Mouse (Mus musculus): ENCODE measurements around the gene Tctex1d2.

DNA sequence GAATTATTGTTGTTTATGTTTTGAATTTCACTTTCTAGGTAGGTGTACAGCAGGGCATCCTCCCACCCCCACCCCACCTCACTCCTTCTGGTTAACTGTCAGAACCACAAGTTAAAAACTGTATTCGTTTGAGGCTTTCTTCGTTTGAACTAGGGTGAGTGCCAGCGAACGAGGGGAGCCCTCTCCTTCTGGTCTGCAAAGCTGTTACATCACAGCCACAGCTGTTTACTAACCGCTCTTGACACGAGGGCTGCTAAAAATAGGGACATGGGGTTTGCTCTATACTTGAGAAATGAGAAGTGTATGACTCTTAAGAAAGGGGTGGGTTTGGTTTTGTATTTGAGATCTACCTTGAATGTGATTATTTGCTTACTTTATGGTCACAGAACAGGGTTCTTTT is 14.6 kb downstream of the Tctex1d2 start:
- no peak for TF ChIP-seq POLR2A (IDR thresholded peaks at IDR 0.05; ENCODE audit: borderline replicate concordance, insufficient read depth, low read length)
- no peak for TF ChIP-seq CTCF (IDR thresholded peaks at IDR 0.05; ENCODE audit: borderline replicate concordance, insufficient read depth, low read depth, low read length)

All from cerebellum, adult 2 months (tissue).